Mouse (Mus musculus): ENCODE results near the gene Mustn1. TPM values are rescaled to one million over a fixed set of nuclear protein-coding genes. Genes with fewer than 3 reads are reported as not detected.

Gene Mustn1
- polyA plus RNA-seq, 1 experiment from 2014 or later, result 6.6 TPM

- Histone ChIP-seq H3K36me3 (ENCODE audit: control insufficient read depth, insufficient read depth, low read length) (peaks cover 9% of the 10 kb centered on the region; the same call in 1 of the 2 replicates), H3K4me2 (ENCODE audit: low read length) (peak overlapping the region; percentile 26), H3K9me3 (ENCODE audit: control insufficient read depth, low read length) (no peaks in the 10 kb centered on the region), H3K4me1 (replicated peaks; ENCODE audit: control insufficient read depth, insufficient read depth, low read length) (peaks cover 6% of the 10 kb centered on the region), H3K4me3 (ENCODE audit: low read depth, low read length) (no peak overlapping the region), H3K27ac (ENCODE audit: low read depth) (no peak overlapping the region), H3K27me3 (replicated peaks; ENCODE audit: control insufficient read depth, insufficient read depth, low read length) (no peaks in the 10 kb centered on the region), H3K9ac (ENCODE audit: low read length) (no peak overlapping the region)
- 37% methylated on average over 16 of the region's 16 CpGs for WGBS
- peak; percentile 55 for DNase-seq (ENCODE audit: low spot score)
- peak; percentile 63 for ATAC-seq (replicated peaks; ENCODE audit: low FRiP score, low TSS enrichment, low read depth)
Measured at GRCm38 (mm10) chr14:30861421-30862125, 17.4 kb upstream of the Mustn1 start.

DNA sequence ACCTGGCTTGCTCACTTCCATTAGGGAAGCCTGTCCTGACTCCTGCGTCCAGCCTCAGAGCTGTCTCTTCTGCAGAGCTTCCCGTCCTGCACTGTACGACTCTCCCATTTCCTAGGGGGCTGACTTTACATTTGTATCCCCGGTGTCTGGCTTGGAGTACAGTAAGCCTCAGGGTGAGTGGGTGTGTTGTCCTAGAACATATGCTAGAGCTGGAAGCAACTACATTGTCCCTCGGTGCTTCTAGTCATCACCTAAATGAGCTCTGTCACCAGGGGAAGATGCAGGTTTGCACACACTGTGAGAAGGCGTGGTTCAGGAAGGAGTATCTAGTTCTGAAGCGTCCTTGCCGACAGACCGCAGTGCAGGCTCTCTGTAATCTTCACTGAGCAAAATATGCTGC, 16.6 kb upstream of the Mustn1 start:
- WGBS, result 76% methylated on average over 9 of the region's 9 CpGs
- H3K9ac ChIP-seq (ENCODE audit: low read length), result no peak overlapping the region
- no peak overlapping the region for H3K4me2 ChIP-seq (ENCODE audit: low read length)

GRCm38 (mm10) chr14:30865311-30865710, 13.7 kb upstream of the Mustn1 start:
- Histone ChIP-seq H3K27ac (ENCODE audit: low read depth) (no peak overlapping the region), H3K36me3 (ENCODE audit: control insufficient read depth, insufficient read depth, low read length) (peaks cover 14% of the 10 kb centered on the region; the same call in 1 of the 2 replicates), H3K4me2 (ENCODE audit: low read length) (no peak overlapping the region), H3K4me3 (ENCODE audit: low read depth, low read length) (no peak overlapping the region), H3K27me3 (replicated peaks; ENCODE audit: control insufficient read depth, insufficient read depth, low read length) (no peaks in the 10 kb centered on the region), H3K9ac (ENCODE audit: low read length) (no peak overlapping the region), H3K9me3 (ENCODE audit: control insufficient read depth, low read length) (no peaks in the 10 kb centered on the region), H3K4me1 (replicated peaks; ENCODE audit: control insufficient read depth, insufficient read depth, low read length) (peaks cover 11% of the 10 kb centered on the region)
- 70% methylated on average over 3 of the region's 3 CpGs for WGBS
- DNase-seq (ENCODE audit: low spot score), result no peak
- no peak for ATAC-seq (replicated peaks; ENCODE audit: low FRiP score, low TSS enrichment, low read depth)

More for the DNA sequence above, 16.6 kb upstream of the Mustn1 start:
- ATAC-seq (replicated peaks; ENCODE audit: low FRiP score, low TSS enrichment, low read depth) (no peak), DNase-seq (ENCODE audit: low spot score) (no peak)
- Histone ChIP-seq H3K36me3 (ENCODE audit: control insufficient read depth, insufficient read depth, low read length) (peaks cover 9% of the 10 kb centered on the region; the same call in 1 of the 2 replicates), H3K4me1 (replicated peaks; ENCODE audit: control insufficient read depth, insufficient read depth, low read length) (peaks cover 6% of the 10 kb centered on the region), H3K27ac (ENCODE audit: low read depth) (no peak overlapping the region), H3K4me3 (ENCODE audit: low read depth, low read length) (no peak overlapping the region), H3K9me3 (ENCODE audit: control insufficient read depth, low read length) (no peaks in the 10 kb centered on the region), H3K27me3 (replicated peaks; ENCODE audit: control insufficient read depth, insufficient read depth, low read length) (no peaks in the 10 kb centered on the region)

DNA sequence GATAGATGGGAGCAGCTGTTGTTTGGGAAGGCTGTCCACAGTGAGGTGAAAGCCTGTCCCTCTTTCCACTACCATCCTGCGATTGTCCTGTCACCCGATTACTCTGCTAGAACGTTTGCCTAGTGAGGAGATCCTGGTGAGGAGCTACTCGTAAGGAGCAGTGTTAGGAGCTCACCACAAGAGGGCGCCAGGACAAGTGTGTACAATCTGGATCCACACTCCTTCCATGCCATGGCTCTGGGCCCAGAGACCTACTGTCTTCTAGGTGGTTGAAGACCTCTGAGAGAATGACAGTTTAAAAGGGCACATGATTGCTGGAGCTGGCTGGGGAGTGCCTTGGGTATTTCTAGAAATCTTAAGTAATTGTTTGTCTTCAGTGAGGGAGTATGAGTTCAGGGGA, 12.0 kb upstream of the Mustn1 start:
- 29% methylated on average over 5 of the region's 5 CpGs for WGBS
- DNase-seq (ENCODE audit: low spot score), result peak; percentile 80
- no peak for ATAC-seq (replicated peaks; ENCODE audit: low FRiP score, low TSS enrichment, low read depth)
- peaks cover 14% of the 10 kb centered on the region; the same call in 1 of the 2 replicates for H3K36me3 ChIP-seq (ENCODE audit: control insufficient read depth, insufficient read depth, low read length)
- H3K4me2 ChIP-seq (ENCODE audit: low read length), result no peak overlapping the region
- H3K27me3 ChIP-seq (replicated peaks; ENCODE audit: control insufficient read depth, insufficient read depth, low read length), result no peaks in the 10 kb centered on the region
- H3K9me3 ChIP-seq (ENCODE audit: control insufficient read depth, low read length), result no peaks in the 10 kb centered on the region
- H3K4me1 ChIP-seq (replicated peaks; ENCODE audit: control insufficient read depth, insufficient read depth, low read length), result peaks cover 5% of the 10 kb centered on the region; the same call in 1 of the 2 replicates
- H3K27ac ChIP-seq (ENCODE audit: low read depth), result no peak overlapping the region
- H3K9ac ChIP-seq (ENCODE audit: low read length), result no peak overlapping the region
- no peak overlapping the region for H3K4me3 ChIP-seq (ENCODE audit: low read depth, low read length)

- 0 out of 2 replicates have a peak, but pooled peaks cover 5% of the 10 kb centered on the region for H3K4me1 ChIP-seq (replicated peaks; ENCODE audit: control insufficient read depth, insufficient read depth, low read length)
- 90% methylated on average over 10 of the region's 10 CpGs for WGBS
- no peak for DNase-seq (ENCODE audit: low spot score)
Measured at GRCm38 (mm10) chr14:30868826-30869225, 10.2 kb upstream of the Mustn1 start.

DNA sequence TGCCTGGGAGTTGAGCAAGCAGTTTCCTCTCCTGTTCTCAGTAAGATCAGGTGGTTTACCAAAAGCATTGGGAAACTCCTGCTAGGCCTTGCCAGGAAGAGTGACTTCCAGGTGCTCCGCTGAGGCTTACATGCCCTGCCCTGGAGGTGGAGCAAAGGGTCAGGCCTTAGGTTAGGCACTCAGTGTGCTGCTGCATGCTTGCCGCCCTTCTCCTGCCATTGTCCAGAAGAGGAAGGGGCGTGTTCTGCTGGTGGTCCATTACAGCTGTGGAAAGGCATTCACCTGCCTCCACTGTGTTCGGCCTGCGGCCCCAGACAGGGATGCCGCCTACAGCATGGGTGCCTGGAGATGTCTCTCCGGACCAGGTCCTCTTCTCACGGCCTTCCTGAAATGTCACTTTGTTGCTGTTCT, 9.6 kb upstream of the Mustn1 start:
- 81% methylated on average over 8 of the region's 8 CpGs for WGBS
- peaks cover 28% of the 10 kb centered on the region for H3K36me3 ChIP-seq (ENCODE audit: control insufficient read depth, insufficient read depth, low read length)

More at GRCm38 (mm10) chr14:30868826-30869225, 10.2 kb upstream of the Mustn1 start:
- no peak overlapping the region for H3K4me3 ChIP-seq (ENCODE audit: low read depth, low read length)
- no peak for ATAC-seq (replicated peaks; ENCODE audit: low FRiP score, low TSS enrichment, low read depth)
- H3K36me3 ChIP-seq (ENCODE audit: control insufficient read depth, insufficient read depth, low read length), result peaks cover 22% of the 10 kb centered on the region
- no peak overlapping the region for H3K27ac ChIP-seq (ENCODE audit: low read depth)
- no peaks in the 10 kb centered on the region for H3K27me3 ChIP-seq (replicated peaks; ENCODE audit: control insufficient read depth, insufficient read depth, low read length)
- no peak overlapping the region for H3K9ac ChIP-seq (ENCODE audit: low read length)
- no peak overlapping the region for H3K4me2 ChIP-seq (ENCODE audit: low read length)
- H3K9me3 ChIP-seq (ENCODE audit: control insufficient read depth, low read length), result no peaks in the 10 kb centered on the region

DNA sequence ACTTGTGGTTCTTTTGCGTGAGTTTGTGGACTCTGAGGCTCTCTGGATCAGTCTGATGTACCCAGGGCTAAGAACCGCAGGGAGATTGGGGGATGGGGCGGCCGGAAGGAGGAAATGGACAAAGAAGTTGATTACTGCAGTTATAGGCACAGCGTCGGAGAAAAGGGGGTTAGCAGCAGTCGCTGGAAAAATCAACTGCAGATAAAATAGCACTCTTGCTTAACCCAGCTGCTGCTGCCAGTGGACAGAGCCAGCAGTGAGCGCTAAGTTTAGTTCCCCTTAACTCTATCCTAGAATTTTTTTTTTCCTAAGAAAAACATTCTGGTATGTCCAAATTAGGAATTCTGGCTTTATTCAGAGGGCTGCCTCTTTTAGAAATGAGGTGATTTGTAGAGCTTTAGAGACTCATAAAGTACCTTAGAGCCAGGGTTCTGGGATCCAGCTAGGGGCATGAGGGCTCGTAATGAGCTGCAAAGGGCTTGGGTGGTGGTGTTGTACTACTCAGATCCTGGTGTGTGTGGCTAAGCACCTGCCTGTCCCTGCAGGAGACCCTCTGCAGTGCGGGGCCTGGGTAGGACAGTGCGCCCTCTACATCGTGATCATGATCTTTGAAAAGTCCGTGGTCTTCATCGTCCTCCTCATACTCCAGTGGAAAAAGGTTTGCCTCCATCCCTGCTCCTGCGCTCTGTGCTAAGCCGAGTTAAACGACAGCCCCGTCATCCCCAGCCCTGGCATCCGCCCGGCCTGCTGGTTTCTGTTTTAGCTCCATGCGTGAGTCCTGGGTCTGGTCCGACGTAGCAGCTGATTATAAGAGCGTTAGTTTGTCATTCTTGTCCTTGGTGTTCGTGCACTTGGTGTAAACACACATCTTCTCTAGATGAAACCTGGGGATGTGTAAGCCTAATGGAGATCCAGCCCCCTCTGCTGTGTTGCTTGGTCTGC, 8.5 kb upstream of the Mustn1 start:
- Histone ChIP-seq H3K9ac (ENCODE audit: low read length) (no peak overlapping the region), H3K4me3 (ENCODE audit: low read depth, low read length) (no peak overlapping the region), H3K9me3 (ENCODE audit: control insufficient read depth, low read length) (no peaks in the 10 kb centered on the region), H3K27me3 (replicated peaks; ENCODE audit: control insufficient read depth, insufficient read depth, low read length) (no peaks in the 10 kb centered on the region), H3K4me2 (ENCODE audit: low read length) (no peak overlapping the region), H3K4me1 (replicated peaks; ENCODE audit: control insufficient read depth, insufficient read depth, low read length) (0 out of 2 replicates have a peak, but pooled peaks cover 5% of the 10 kb centered on the region), H3K27ac (ENCODE audit: low read depth) (peak overlapping the region; percentile 58), H3K36me3 (ENCODE audit: control insufficient read depth, insufficient read depth, low read length) (peaks cover 35% of the 10 kb centered on the region)
- DNase-seq (ENCODE audit: low spot score) (peak; percentile 55), ATAC-seq (replicated peaks; ENCODE audit: low FRiP score, low TSS enrichment, low read depth) (no peak; the same call in 1 of the 2 replicates)
- 57% methylated on average over 25 of the region's 25 CpGs for WGBS

More for the DNA sequence above, 9.6 kb upstream of the Mustn1 start:
- no peaks in the 10 kb centered on the region for H3K27me3 ChIP-seq (replicated peaks; ENCODE audit: control insufficient read depth, insufficient read depth, low read length)
- H3K9ac ChIP-seq (ENCODE audit: low read length), result no peak overlapping the region
- H3K4me2 ChIP-seq (ENCODE audit: low read length), result no peak overlapping the region
- H3K4me1 ChIP-seq (replicated peaks; ENCODE audit: control insufficient read depth, insufficient read depth, low read length), result 0 out of 2 replicates have a peak, but pooled peaks cover 5% of the 10 kb centered on the region
- peak overlapping the region; percentile 58; the same call in 1 of the 2 replicates for H3K27ac ChIP-seq (ENCODE audit: low read depth)
- no peaks in the 10 kb centered on the region for H3K9me3 ChIP-seq (ENCODE audit: control insufficient read depth, low read length)
- DNase-seq (ENCODE audit: low spot score) (no peak), ATAC-seq (replicated peaks; ENCODE audit: low FRiP score, low TSS enrichment, low read depth) (no peak)
- H3K4me3 ChIP-seq (ENCODE audit: low read depth, low read length), result no peak overlapping the region

- Histone ChIP-seq H3K9ac (ENCODE audit: low read length) (no peak overlapping the region), H3K9me3 (ENCODE audit: control insufficient read depth, low read length) (no peaks in the 10 kb centered on the region), H3K4me3 (ENCODE audit: low read depth, low read length) (no peak overlapping the region), H3K4me2 (ENCODE audit: low read length) (no peak overlapping the region), H3K27ac (ENCODE audit: low read depth) (no peak overlapping the region), H3K27me3 (replicated peaks; ENCODE audit: control insufficient read depth, insufficient read depth, low read length) (no peaks in the 10 kb centered on the region), H3K4me1 (replicated peaks; ENCODE audit: control insufficient read depth, insufficient read depth, low read length) (peaks cover 7% of the 10 kb centered on the region; the same call in 1 of the 2 replicates), H3K36me3 (ENCODE audit: control insufficient read depth, insufficient read depth, low read length) (peaks cover 31% of the 10 kb centered on the region)
- no peak for ATAC-seq (replicated peaks; ENCODE audit: low FRiP score, low TSS enrichment, low read depth)
- WGBS, result 83% methylated on average over 16 of the region's 18 CpGs
- no peak for DNase-seq (ENCODE audit: low spot score)
Measured at GRCm38 (mm10) chr14:30874095-30874700, 4.8 kb upstream of the Mustn1 start.

Data from intestine, embryonic 14.5 days (tissue).